Mouse (Mus musculus) embryo, embryonic 10 days (tissue): Measurements from ENCODE around the gene Dnaja2.

Experiments used
- DNase-seq: peaks from one replicate; pipeline ENCODE4 v3.0.0-alpha.2; 2015; ENCODE audit warnings: low spot score

Dnaja2 gene

GRCm38 (mm10) chr8:85500460-85500859 is 54.7 kb downstream of the Dnaja2 start:
- no peak for DNase-seq

- no peak for DNase-seq
Observed at GRCm38 (mm10) chr8:85498577-85498976, 56.6 kb downstream of the Dnaja2 start.

- no peak for DNase-seq
Observed at GRCm38 (mm10) chr8:85496778-85497177, 58.4 kb downstream of the Dnaja2 start.

GRCm38 (mm10) chr8:85496125-85496524 is 59.0 kb downstream of the Dnaja2 start:
- DNase-seq: no peak

- peak; percentile 26 for DNase-seq
Observed at GRCm38 (mm10) chr8:85492940-85493931, 61.9 kb downstream of the Dnaja2 start.

- DNase-seq: peak; percentile 97
Observed at GRCm38 (mm10) chr8:85492125-85492875, 62.8 kb downstream of the Dnaja2 start, which contains the start of gene Gpt2. Gene Gpt2 (plus strand): TSS chr8:85492576.

- no peak for DNase-seq
Observed at GRCm38 (mm10) chr8:85489546-85489945, 65.6 kb downstream of the Dnaja2 start.

- DNase-seq: no peak
Observed at GRCm38 (mm10) chr8:85488631-85489030, 66.5 kb downstream of the Dnaja2 start.

- DNase-seq: no peak
Observed at GRCm38 (mm10) chr8:85487906-85488620, 67.1 kb downstream of the Dnaja2 start.
